Comparison of ENCODE assay signal across 8 mouse cellular contexts in genomic region chr11:97629576-97629975, GRCm38 (mm10). TPM values are rescaled to one million over a fixed set of nuclear protein-coding genes. Genes with fewer than 3 reads are reported as not detected.
A peak's percentile ranks its signal among the peaks of the same experiment; 100 is the strongest.
DNase-seq lines count a peak whose midpoint lies in the region; ATAC-seq and TF ChIP-seq lines count a peak whose summit lies in the region.

Epop (minus strand) TSS chr11:97629702.

- ATAC-seq in embryonic facial prominence, embryonic 12.5 days (ENCODE audit: insufficient number of reproducible peaks, insufficient read depth, low FRiP score, low TSS enrichment): peak; percentile 89
- ATAC-seq in limb, embryonic 14.5 days (ENCODE audit: low FRiP score, low read depth): peak; percentile 95
- ATAC-seq in midbrain, embryonic 16.5 days: peak; percentile 92

- H3K36me3 ChIP-seq in embryonic facial prominence, embryonic 12.5 days: no peaks in the 10 kb centered on the region
- H3K36me3 ChIP-seq in limb, embryonic 14.5 days (ENCODE audit: control insufficient read depth, insufficient read depth, low read length): no peaks in the 10 kb centered on the region
- no peaks in the 10 kb centered on the region for H3K36me3 ChIP-seq in midbrain, embryonic 16.5 days (ENCODE audit: control insufficient read depth, insufficient read depth, low read length)
- H3K36me3 ChIP-seq in spleen, adult 2 months (ENCODE audit: control insufficient read depth, insufficient read depth, low read length): no peaks in the 10 kb centered on the region

- peak within 1 kb of the TSS; percentile 79 for H3K4me2 ChIP-seq in embryonic facial prominence, embryonic 12.5 days (replicated peaks)
- H3K4me2 ChIP-seq in limb, embryonic 14.5 days (replicated peaks; ENCODE audit: low read depth, low read length, severe bottlenecking): peak within 1 kb of the TSS; percentile 95
- H3K4me2 ChIP-seq in midbrain, embryonic 16.5 days (ENCODE audit: low read length): peak within 1 kb of the TSS; percentile 78

- DNase-seq in adrenal gland, postnatal 36 days: peak; percentile 95 to 96
- peak; percentile 76 for DNase-seq in heart, adult 8-10 months (ENCODE audit: low spot score)
- peak; percentile 73 to 83 for DNase-seq in kidney, adult 8-10 months
- DNase-seq in limb, embryonic 14.5 days (ENCODE audit: low spot score): peak; percentile 89
- DNase-seq in spleen, adult 2 months (ENCODE audit: low read depth in 1 of 2, low spot score in 2 of 2): peak; percentile 54 to 87
- no peak for DNase-seq in c-Kit-positive CD71-positive TER-119-positive erythroid progenitor cells, embryonic 14.5 days (ENCODE audit: low spot score)

- H3K4me3 ChIP-seq in embryonic facial prominence, embryonic 12.5 days: peak within 1 kb of the TSS; percentile 64
- H3K4me3 ChIP-seq in limb, embryonic 14.5 days (replicated peaks; ENCODE audit: low read length): peak within 1 kb of the TSS; percentile 73
- H3K4me3 ChIP-seq in midbrain, embryonic 16.5 days (ENCODE audit: low read depth, low read length): peak within 1 kb of the TSS; percentile 74
- peak within 1 kb of the TSS; percentile 55 for H3K4me3 ChIP-seq in spleen, adult 2 months (ENCODE audit: extremely low read depth, insufficient read depth, insufficient read length)

- peaks cover 68% of the 10 kb centered on the region for H3K27me3 ChIP-seq in embryonic facial prominence, embryonic 12.5 days
- peaks cover 64% of the 10 kb centered on the region for H3K27me3 ChIP-seq in limb, embryonic 14.5 days (ENCODE audit: control insufficient read depth, insufficient read depth, low read length)
- peaks cover 58% of the 10 kb centered on the region for H3K27me3 ChIP-seq in midbrain, embryonic 16.5 days (ENCODE audit: control insufficient read depth, insufficient read depth, low read depth, low read length)
- peaks cover 22% of the 10 kb centered on the region for H3K27me3 ChIP-seq in spleen, adult 2 months (ENCODE audit: control insufficient read depth, insufficient read depth, low read length)

- peaks cover 22% of the 10 kb centered on the region for H3K4me1 ChIP-seq in embryonic facial prominence, embryonic 12.5 days
- H3K4me1 ChIP-seq in limb, embryonic 14.5 days (ENCODE audit: control insufficient read depth, insufficient read depth, low read length): peaks cover 14% of the 10 kb centered on the region; the same call in 1 of the 2 replicates
- H3K4me1 ChIP-seq in midbrain, embryonic 16.5 days (ENCODE audit: control insufficient read depth, insufficient read depth, low read length): peaks cover 18% of the 10 kb centered on the region
- H3K4me1 ChIP-seq in spleen, adult 2 months (ENCODE audit: control insufficient read depth, insufficient read depth, insufficient read length): peaks cover 15% of the 10 kb centered on the region

- 0 out of 2 replicates have a peak, but pooled peaks have one; percentile 45 for TF ChIP-seq POLR2A in limb, embryonic 14.5 days (IDR thresholded peaks at IDR 0.05; ENCODE audit: borderline replicate concordance, extremely low read depth, insufficient read depth, insufficient read length)
- no peak for TF ChIP-seq POLR2A in spleen, adult 2 months (IDR thresholded peaks at IDR 0.05; ENCODE audit: low read depth, low read length)

- H3K9me3 ChIP-seq in embryonic facial prominence, embryonic 12.5 days: no peaks in the 10 kb centered on the region
- H3K9me3 ChIP-seq in limb, embryonic 14.5 days (ENCODE audit: control insufficient read depth, low read length): no peaks in the 10 kb centered on the region
- H3K9me3 ChIP-seq in midbrain, embryonic 16.5 days (replicated peaks; ENCODE audit: control insufficient read depth, low read length, poor library complexity, severe bottlenecking): no peaks in the 10 kb centered on the region

- peak within 1 kb of the TSS; percentile 69 for H3K9ac ChIP-seq in embryonic facial prominence, embryonic 12.5 days
- peak within 1 kb of the TSS; percentile 70 for H3K9ac ChIP-seq in limb, embryonic 14.5 days (ENCODE audit: low read depth, low read length, severe bottlenecking)
- peak within 1 kb of the TSS; percentile 74 for H3K9ac ChIP-seq in midbrain, embryonic 16.5 days (ENCODE audit: low read depth, low read length)

- no peak within 1 kb of the TSS for H3K27ac ChIP-seq in embryonic facial prominence, embryonic 12.5 days
- no peak within 1 kb of the TSS for H3K27ac ChIP-seq in limb, embryonic 14.5 days (replicated peaks; ENCODE audit: low read depth, low read length)
- no peak within 1 kb of the TSS for H3K27ac ChIP-seq in midbrain, embryonic 16.5 days (ENCODE audit: low read length)
- H3K27ac ChIP-seq in spleen, adult 2 months (ENCODE audit: insufficient read depth, low read length): no peak within 1 kb of the TSS

- no peak for TF ChIP-seq CTCF in spleen, adult 2 months (IDR thresholded peaks at IDR 0.05; ENCODE audit: extremely low read depth, insufficient read depth, insufficient read length, insufficient replicate concordance)

- under 1% methylated on average over 43 of the region's 47 CpGs for WGBS in embryonic facial prominence, embryonic 12.5 days
- 3% methylated on average over 44 of the region's 47 CpGs for WGBS in limb, embryonic 14.5 days
- WGBS in midbrain, embryonic 16.5 days: 0% methylated on average over 39 of the region's 47 CpGs
- under 1% methylated on average over 33 of the region's 47 CpGs for WGBS in spleen, adult 2 months

RNA-seq across cellular contexts. Expression of gene Epop, which starts in this region (rescaled TPM):
- total RNA-seq in adrenal gland, postnatal 36 days (2021): 1 to 10 TPM; 4.9 to 5.8 TPM
- polyA plus RNA-seq in embryonic facial prominence, embryonic 12.5 days (2016; fragmentation: Nextera tagmentation; extraction: Ambion mirVana): 15.3 and 16.4 TPM in 2 replicates
- 1 to 10 TPM in 3 of 4 experiments, under 1 TPM in 1; 0.92 to 1.7 (median 1.2) TPM for total RNA-seq in heart, adult 8-10 months (2022)
- polyA plus RNA-seq in limb, embryonic 14.5 days (2012; rRNA removed): 6.6 and 9.2 TPM in 2 replicates
- polyA plus RNA-seq in limb, embryonic 14.5 days (2014; fragmentation: Nextera tagmentation; extraction: Ambion mirVana): 4.4 and 4.8 TPM in 2 replicates
- 1.2 and 1.3 TPM in 2 replicates for polyA plus RNA-seq in midbrain, embryonic 16.5 days (2015; fragmentation: Nextera tagmentation; extraction: Ambion mirVana)
- 3.9 and 7.8 TPM in 2 replicates for polyA plus RNA-seq in spleen, adult 2 months (2012; rRNA removed)
